Mouse (Mus musculus) olfactory bulb, adult 2 months (tissue): ENCODE measurements around the gene 2410141K09Rik.
"Not testable (repeated sequence)": the region's sequence is repeated elsewhere in the genome, so short reads cannot be mapped to it uniquely, and the experiment has no call there.

Source experiments
- CTCF ChIP-seq: fragments of 200-500 bp; IDR thresholded peaks from 2 replicates; pipeline ENCODE4 v1.5.1; 2012; ENCODE audit warnings: low read depth, mild to moderate bottlenecking, low read length, moderate library complexity; ENCODE audit not compliant: insufficient read depth
- POLR2A ChIP-seq: fragments of 200-500 bp; IDR thresholded peaks from 2 replicates; pipeline ENCODE4 v1.6.1; 2012; ENCODE audit warnings: mild to moderate bottlenecking, low read depth, low read length, moderate library complexity; ENCODE audit not compliant: insufficient read depth

DNA sequence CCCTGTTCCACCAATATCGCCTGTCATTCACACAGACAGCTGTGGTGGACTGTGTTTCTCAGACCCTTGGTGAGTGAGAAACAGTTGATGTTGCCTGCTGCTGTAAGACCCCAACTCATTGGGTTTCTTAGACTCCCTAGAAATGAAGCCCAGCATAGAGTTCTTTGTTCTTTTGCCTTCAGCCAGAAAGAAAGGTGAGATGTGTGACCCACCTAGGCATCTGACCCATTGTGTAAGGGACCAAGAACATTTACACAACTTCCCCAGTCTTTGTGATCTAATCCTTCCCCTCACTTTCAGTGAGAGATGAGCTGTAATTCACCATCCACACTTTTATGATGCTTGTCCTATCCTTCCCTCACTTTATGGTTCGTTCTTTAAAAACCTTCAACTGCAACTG, 26.0 kb downstream of the 2410141K09Rik start:
- TF ChIP-seq CTCF, POLR2A: not testable (repeated sequence)
